Mouse (Mus musculus) hindbrain, embryonic 15.5 days (tissue): ENCODE measurements around the gene Ezh2. TPM values are rescaled to one million over a fixed set of nuclear protein-coding genes. Genes with fewer than 3 reads are reported as not detected.
"Not testable (repeated sequence)": the region's sequence is repeated elsewhere in the genome, so short reads cannot be mapped to it uniquely, and the experiment has no call there.

ENCODE experiments used
- ATAC-seq: fragments of 200-750 bp; cut with Nextera tagmentation; 2 replicates; pipeline ENCODE4 v1.8.0; 2017; ENCODE audit warnings: low read depth, moderate number of reproducible peaks, moderate TSS enrichment; ENCODE audit not compliant: low FRiP score
- H3K27ac ChIP-seq: fragments of 300-500 bp; sonication (generic); replicated peaks from 2 replicates; pipeline ENCODE4 v1.5.1; 2015; ENCODE audit warnings: mild to moderate bottlenecking, inconsistent platforms
- H3K27me3 ChIP-seq: fragments of 300-500 bp; sonication (generic); 2 replicates; pipeline ENCODE4 v1.6.1; 2015; ENCODE audit warnings: control low read depth, inconsistent platforms
- H3K36me3 ChIP-seq: fragments of 300-500 bp; sonication (generic); 2 replicates; pipeline ENCODE4 v1.6.1; 2015; ENCODE audit warnings: control low read depth, inconsistent platforms
- H3K4me1 ChIP-seq: fragments of 300-500 bp; sonication (generic); replicated peaks from 2 replicates; pipeline ENCODE4 v1.6.1; 2015; ENCODE audit warnings: control low read depth, inconsistent platforms
- H3K4me2 ChIP-seq: fragments of 300-500 bp; sonication (generic); 2 replicates; pipeline ENCODE4 v1.6.1; 2015; ENCODE audit warnings: moderate library complexity, mild to moderate bottlenecking, inconsistent platforms
- H3K4me3 ChIP-seq: fragments of 300-500 bp; sonication (generic); 2 replicates; pipeline ENCODE4 v1.5.1; 2015; ENCODE audit warnings: mild to moderate bottlenecking, inconsistent platforms
- H3K9ac ChIP-seq: fragments of 300-500 bp; sonication (generic); 2 replicates; pipeline ENCODE4 v1.6.1; 2015; ENCODE audit warnings: inconsistent platforms
- H3K9me3 ChIP-seq: fragments of 300-500 bp; sonication (generic); 2 replicates; pipeline ENCODE4 v1.6.1; 2016; ENCODE audit warnings: control low read depth, inconsistent platforms
- whole genome bisulfite sequencing: fragments of 180-500 bp; shearing (Covaris S2); methylation state at CpG from one replicate; pipeline ENCODE4 v1.1.7; 2015; 5-methylcytosine and 5-hydroxymethylcytosine counted together
- polyA plus RNA-seq: library from polyadenylated mRNA; unstranded; fragments of >200 nt; fragmentation: Nextera tagmentation; extraction: Ambion mirVana; gene quantifications from 2 replicates; pipeline ENCODE4 v1.2.1, GENCODE M21; 2015

Ezh2 gene
- polyA plus RNA-seq, 1 experiment from 2014 or later, result 53.0 TPM

- peak overlapping the region; percentile 95 for H3K9ac ChIP-seq
- peaks cover 24% of the 10 kb centered on the region for H3K4me1 ChIP-seq
- peak overlapping the region; percentile 66 for H3K4me2 ChIP-seq
- no peaks in the 10 kb centered on the region for H3K36me3 ChIP-seq
- H3K9me3 ChIP-seq, result no peaks in the 10 kb centered on the region
- ATAC-seq, result peak; percentile 80
- H3K27me3 ChIP-seq, result no peaks in the 10 kb centered on the region
- WGBS, result under 1% methylated on average over 64 of the region's 74 CpGs
- H3K4me3 ChIP-seq, result peak overlapping the region; percentile 99
- peak overlapping the region; percentile 98 for H3K27ac ChIP-seq
Measured at GRCm38 (mm10) chr6:47594141-47594835, 853 bp downstream of the Ezh2 start.

GRCm38 (mm10) chr6:47593590-47593989, 1.6 kb downstream of the Ezh2 start:
- Histone ChIP-seq H3K36me3 (no peaks in the 10 kb centered on the region), H3K4me3 (peak overlapping the region; percentile 99), H3K9me3 (no peaks in the 10 kb centered on the region), H3K27ac (peak overlapping the region; percentile 98), H3K4me2 (peak overlapping the region; percentile 66), H3K9ac (peak overlapping the region; percentile 95), H3K27me3 (no peaks in the 10 kb centered on the region), H3K4me1 (peaks cover 28% of the 10 kb centered on the region)
- 5% methylated on average over 9 of the region's 9 CpGs for WGBS
- ATAC-seq, result no peak

- peaks cover 15% of the 10 kb centered on the region for H3K4me1 ChIP-seq
- H3K27ac ChIP-seq, H3K27me3 ChIP-seq, H3K36me3 ChIP-seq, H3K4me3 ChIP-seq, ATAC-seq, H3K9ac ChIP-seq, H3K4me2 ChIP-seq, H3K9me3 ChIP-seq: not testable (repeated sequence)
- 94% methylated on average over 2 of the region's 2 CpGs for WGBS
Measured at GRCm38 (mm10) chr6:47587332-47587731, 7.8 kb downstream of the Ezh2 start.

GRCm38 (mm10) chr6:47572887-47573286, 22.3 kb downstream of the Ezh2 start:
- H3K4me3 ChIP-seq, result no peak overlapping the region
- H3K27ac ChIP-seq, result no peak overlapping the region
- 95% methylated on average over 2 of the region's 2 CpGs for WGBS
- H3K36me3 ChIP-seq, result peaks cover 22% of the 10 kb centered on the region
- H3K9me3 ChIP-seq, result no peaks in the 10 kb centered on the region
- H3K9ac ChIP-seq, result no peak overlapping the region
- no peaks in the 10 kb centered on the region for H3K27me3 ChIP-seq
- no peak for ATAC-seq
- no peak overlapping the region for H3K4me2 ChIP-seq
- no peaks in the 10 kb centered on the region for H3K4me1 ChIP-seq

- H3K9me3 ChIP-seq, result no peaks in the 10 kb centered on the region
- H3K27ac ChIP-seq, result no peak overlapping the region
- 68% methylated on average over 1 of the region's 1 CpGs for WGBS
- H3K4me3 ChIP-seq, result no peak overlapping the region
- no peak overlapping the region for H3K9ac ChIP-seq
- H3K4me1 ChIP-seq, result no peaks in the 10 kb centered on the region
- peaks cover 29% of the 10 kb centered on the region for H3K36me3 ChIP-seq
- H3K27me3 ChIP-seq, result no peaks in the 10 kb centered on the region
- H3K4me2 ChIP-seq, result no peak overlapping the region
- ATAC-seq, result no peak
Measured at GRCm38 (mm10) chr6:47565326-47566035, 29.7 kb downstream of the Ezh2 start.

GRCm38 (mm10) chr6:47561426-47561825, 33.7 kb downstream of the Ezh2 start:
- WGBS, result 87% methylated on average over 5 of the region's 5 CpGs
- H3K9me3 ChIP-seq, result no peaks in the 10 kb centered on the region
- H3K4me1 ChIP-seq, result no peaks in the 10 kb centered on the region
- H3K27me3 ChIP-seq, result no peaks in the 10 kb centered on the region
- H3K9ac ChIP-seq, result no peak overlapping the region
- H3K36me3 ChIP-seq, result peaks cover 14% of the 10 kb centered on the region
- no peak overlapping the region for H3K4me3 ChIP-seq
- no peak overlapping the region for H3K27ac ChIP-seq
- no peak overlapping the region for H3K4me2 ChIP-seq
- ATAC-seq, result no peak

GRCm38 (mm10) chr6:47560846-47561245, 34.3 kb downstream of the Ezh2 start:
- Histone ChIP-seq H3K4me2 (no peak overlapping the region), H3K27me3 (no peaks in the 10 kb centered on the region), H3K36me3 (peaks cover 16% of the 10 kb centered on the region), H3K4me3 (no peak overlapping the region), H3K4me1 (no peaks in the 10 kb centered on the region), H3K9me3 (no peaks in the 10 kb centered on the region), H3K27ac (no peak overlapping the region), H3K9ac (no peak overlapping the region)
- 94% methylated on average over 2 of the region's 2 CpGs for WGBS
- no peak for ATAC-seq

- no peak overlapping the region for H3K4me3 ChIP-seq
- no peak overlapping the region for H3K4me2 ChIP-seq
- H3K4me1 ChIP-seq, result no peaks in the 10 kb centered on the region
- peaks cover 21% of the 10 kb centered on the region for H3K36me3 ChIP-seq
- H3K9me3 ChIP-seq, result no peaks in the 10 kb centered on the region
- no peak overlapping the region for H3K27ac ChIP-seq
- H3K9ac ChIP-seq, result no peak overlapping the region
- no peak for ATAC-seq
- no peaks in the 10 kb centered on the region for H3K27me3 ChIP-seq
Measured at GRCm38 (mm10) chr6:47560407-47560806, 34.7 kb downstream of the Ezh2 start.

GRCm38 (mm10) chr6:47559287-47559686, 35.9 kb downstream of the Ezh2 start:
- H3K27ac ChIP-seq, result no peak overlapping the region
- ATAC-seq, result no peak
- no peak overlapping the region for H3K9ac ChIP-seq
- no peaks in the 10 kb centered on the region for H3K27me3 ChIP-seq
- peaks cover 30% of the 10 kb centered on the region for H3K36me3 ChIP-seq
- no peaks in the 10 kb centered on the region for H3K9me3 ChIP-seq
- WGBS, result 91% methylated on average over 2 of the region's 2 CpGs
- H3K4me1 ChIP-seq, result no peaks in the 10 kb centered on the region
- H3K4me2 ChIP-seq, result no peak overlapping the region
- no peak overlapping the region for H3K4me3 ChIP-seq

- H3K4me2 ChIP-seq, result no peak overlapping the region
- no peaks in the 10 kb centered on the region for H3K4me1 ChIP-seq
- H3K4me3 ChIP-seq, result no peak overlapping the region
- H3K27me3 ChIP-seq, result no peaks in the 10 kb centered on the region
- H3K36me3 ChIP-seq, result peaks cover 62% of the 10 kb centered on the region
- H3K9me3 ChIP-seq, result no peaks in the 10 kb centered on the region
- ATAC-seq, result no peak
- 93% methylated on average over 4 of the region's 4 CpGs for WGBS
- H3K9ac ChIP-seq, result no peak overlapping the region
- no peak overlapping the region for H3K27ac ChIP-seq
Measured at GRCm38 (mm10) chr6:47552280-47552679, 42.9 kb downstream of the Ezh2 start.

- H3K4me2 ChIP-seq, result no peak overlapping the region
- no peak overlapping the region for H3K27ac ChIP-seq
- ATAC-seq, result no peak
- no peaks in the 10 kb centered on the region for H3K9me3 ChIP-seq
- no peaks in the 10 kb centered on the region for H3K4me1 ChIP-seq
- H3K27me3 ChIP-seq, result no peaks in the 10 kb centered on the region
- no peak overlapping the region for H3K9ac ChIP-seq
- H3K4me3 ChIP-seq, result no peak overlapping the region
- peaks cover 36% of the 10 kb centered on the region for H3K36me3 ChIP-seq
- WGBS, result 86% methylated on average over 5 of the region's 5 CpGs
Measured at GRCm38 (mm10) chr6:47535333-47535732, 59.8 kb downstream of the Ezh2 start.

- H3K36me3 ChIP-seq, result peaks cover 51% of the 10 kb centered on the region
- H3K4me2 ChIP-seq, result no peak overlapping the region
- H3K27me3 ChIP-seq, result no peaks in the 10 kb centered on the region
- no peak overlapping the region for H3K4me3 ChIP-seq
- H3K27ac ChIP-seq, result no peak overlapping the region
- 63% methylated on average over 1 of the region's 1 CpGs for WGBS
- ATAC-seq, result no peak
- no peak overlapping the region for H3K9ac ChIP-seq
- H3K4me1 ChIP-seq, result no peaks in the 10 kb centered on the region
- no peaks in the 10 kb centered on the region for H3K9me3 ChIP-seq
Measured at GRCm38 (mm10) chr6:47532547-47532946, 62.6 kb downstream of the Ezh2 start.
